Comparison of ENCODE assay signal across 14 mouse cellular contexts in the genomic region with DNA sequence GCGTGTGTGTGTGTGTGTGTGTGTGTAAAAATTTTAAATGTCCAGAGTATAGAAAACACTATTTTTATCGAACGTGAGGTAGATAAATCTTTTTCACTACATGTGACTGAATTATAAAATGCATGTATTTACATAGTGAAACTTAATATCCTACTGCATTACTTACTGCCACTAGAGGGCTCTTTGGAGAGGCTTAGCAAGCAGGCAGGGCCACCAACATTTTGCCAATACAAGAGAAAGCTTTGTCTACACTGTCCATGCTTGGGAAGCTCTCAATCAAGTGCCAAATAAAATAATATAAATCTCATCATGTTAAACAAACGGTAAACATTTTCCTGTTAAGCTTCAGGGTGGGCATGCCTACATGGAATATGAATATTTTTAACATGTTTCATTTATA.
DNase-seq lines count a peak whose midpoint lies in the region; ATAC-seq lines count a peak whose summit lies in the region.
"Had no signal": no experiment of that assay in that cellular context is flagged by ENCODE, and none has a peak within 500 bp of the region (broad histone marks: within the 10 kb centered on the region; RNA-seq: fewer than 3 reads in every experiment).

No protein-coding gene starts in this region.

- peak; percentile 4 to 10 for DNase-seq in cerebellum, postnatal 14 days
- no peak for DNase-seq in cerebellum, postnatal 4 days (ENCODE audit: low spot score in 2 of 2)
- peak; percentile 5 for DNase-seq in kidney, adult 9 months
- no peak for DNase-seq in kidney, postnatal 25 days
- DNase-seq in 3T3-L1 (ENCODE audit: low read depth, low spot score) = peak; percentile 12
- peak; percentile 17 for DNase-seq in brain, adult 2 months (ENCODE audit: low read depth, low spot score)
- no peak for DNase-seq in frontal cortex, postnatal 25 days (ENCODE audit: low spot score in 2 of 2)
- DNase-seq: B cell, adult 2 months; gastrocnemius, postnatal 36 days; lung, postnatal 4 days; thymus, postnatal 25 days had no signal

- no peak for ATAC-seq in megakaryocyte-erythroid progenitor cell, adult 5-6 weeks (replicated peaks; ENCODE audit: low FRiP score, low TSS enrichment, poor library complexity, severe bottlenecking)
- ATAC-seq: forebrain, embryonic 15.5 days; liver, embryonic 12.5 days had no signal

Comparison
In these comparisons a context has a peak if more than half of its experiments do, and no peak if none do; other contexts are left out.
1. DNase-seq: peak in cerebellum, postnatal 14 days (2 of 2), kidney, adult 9 months (single experiment), 3T3-L1 (single experiment) and brain, adult 2 months (single experiment); none in cerebellum, postnatal 4 days (0 of 2), kidney, postnatal 25 days (0 of 2) and frontal cortex, postnatal 25 days (0 of 2).